Mouse (Mus musculus): ENCODE measurements around the gene C030005K15Rik.
"Not testable (repeated sequence)": the region's sequence is repeated elsewhere in the genome, so short reads cannot be mapped to it uniquely, and the experiment has no call there.

Gene C030005K15Rik

DNA sequence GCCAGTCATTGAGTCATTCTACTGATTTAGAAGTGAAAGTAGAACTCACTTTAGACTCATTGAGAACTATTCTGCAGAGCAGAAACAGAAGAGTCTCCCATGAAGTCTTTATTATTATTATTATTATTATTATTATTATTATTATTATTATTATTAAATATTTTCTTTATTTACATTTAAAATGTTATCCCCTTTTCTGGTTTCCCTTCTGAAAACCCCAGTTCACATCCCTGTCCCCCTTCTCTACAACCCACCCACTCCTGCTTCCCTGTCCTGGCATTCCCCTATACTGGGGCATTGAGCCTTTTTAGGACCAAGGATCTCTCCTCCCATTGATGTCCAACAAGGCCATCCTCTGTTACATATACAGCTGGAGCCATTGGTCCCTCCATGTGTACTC, at the start of gene C030005K15Rik:
Gene C030005K15Rik (minus strand): TSS at position 101 of the 400 bp plus-strand sequence.
- DNase-seq (ENCODE audit: low spot score in 2 of 2) = not testable (repeated sequence)

DNA sequence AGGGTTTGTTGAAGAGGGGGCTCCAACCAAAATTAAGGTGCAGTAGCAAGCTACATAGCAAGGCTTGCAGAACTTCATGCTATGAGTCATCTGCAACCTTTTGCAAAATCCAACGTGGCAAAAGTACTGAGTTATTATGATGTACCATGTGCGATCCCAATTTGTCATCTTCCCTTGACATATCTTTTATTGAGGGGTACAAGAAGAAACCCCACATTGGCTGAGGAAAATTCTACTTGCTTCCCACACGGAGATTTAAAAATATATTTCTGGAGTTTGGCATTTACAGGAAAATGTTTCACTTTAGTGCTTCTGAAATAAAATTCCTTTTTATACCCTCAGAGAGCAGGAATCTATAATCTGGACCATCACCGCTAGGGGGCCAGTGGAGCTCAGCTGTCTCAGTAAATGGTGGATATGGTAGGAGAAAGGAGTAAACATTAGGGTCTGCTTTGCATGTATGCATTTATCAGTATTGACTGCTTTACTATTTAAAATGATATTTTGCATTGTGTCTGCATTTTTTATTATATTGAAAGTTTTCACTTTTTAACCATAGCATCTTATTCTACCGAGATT, 41.7 kb upstream of the C030005K15Rik start:
- no peak for DNase-seq (ENCODE audit: low spot score in 2 of 2)

DNA sequence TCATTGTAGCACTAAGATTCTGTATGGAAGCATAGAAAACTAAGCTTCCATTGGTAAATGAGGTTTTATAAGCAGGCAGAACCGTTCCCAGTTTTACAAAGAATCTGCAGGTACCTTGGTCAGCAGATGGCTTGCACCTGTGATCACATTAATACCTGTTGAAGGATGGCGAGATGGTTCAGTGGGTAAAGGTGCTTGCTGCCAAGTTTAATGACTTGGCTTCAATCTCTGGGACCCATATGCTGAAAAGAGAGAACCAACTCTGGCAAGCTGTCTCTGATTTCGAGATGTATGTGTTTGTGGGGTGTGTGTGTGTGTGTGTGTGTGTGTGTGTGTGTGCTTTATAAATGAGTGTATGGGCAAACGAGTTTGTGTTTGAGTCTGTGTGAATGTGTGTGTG, 27.3 kb upstream of the C030005K15Rik start:
- DNase-seq (ENCODE audit: low spot score in 2 of 2) = no peak

DNA sequence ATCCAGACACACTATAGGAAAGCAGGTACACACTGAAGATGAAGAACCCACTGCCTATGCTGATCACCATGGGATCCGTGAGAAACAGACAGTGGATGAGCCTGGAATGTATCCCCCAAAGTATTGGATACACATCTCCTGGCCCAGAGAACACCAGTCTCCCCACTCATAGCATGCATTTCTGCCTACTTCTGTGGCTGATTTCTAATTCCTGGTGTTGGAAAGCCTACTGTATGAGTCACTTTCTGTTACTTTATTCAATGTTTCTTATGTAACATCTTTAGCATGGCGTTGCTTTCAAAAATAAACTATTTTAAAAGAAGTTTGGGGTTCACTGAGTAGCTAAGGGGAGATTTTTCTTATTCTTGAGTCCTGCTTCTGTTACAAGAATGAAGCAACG, 20.7 kb upstream of the C030005K15Rik start:
- DNase-seq (ENCODE audit: low spot score in 2 of 2) = no peak

DNA sequence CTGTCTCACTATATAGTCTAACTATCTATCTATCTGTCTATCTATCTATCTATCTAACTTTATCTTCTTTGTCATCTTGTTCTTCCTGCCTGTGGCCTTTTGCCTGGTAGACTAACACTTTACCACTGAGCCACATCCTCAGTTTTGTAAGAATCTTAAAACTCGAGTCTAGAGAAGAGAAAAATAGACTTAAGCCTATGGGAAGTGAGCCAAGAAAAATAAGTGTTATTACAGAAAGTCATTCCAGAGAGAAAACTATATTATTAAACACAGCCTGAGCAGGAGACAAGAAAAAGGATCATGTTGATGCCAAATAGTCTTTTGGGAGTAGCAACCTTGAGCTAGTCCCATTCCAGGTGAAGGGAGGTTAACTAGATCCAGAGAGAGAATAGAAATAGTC, 626 bp downstream of the C030005K15Rik start:
- no peak for DNase-seq (ENCODE audit: low spot score in 2 of 2)

DNA sequence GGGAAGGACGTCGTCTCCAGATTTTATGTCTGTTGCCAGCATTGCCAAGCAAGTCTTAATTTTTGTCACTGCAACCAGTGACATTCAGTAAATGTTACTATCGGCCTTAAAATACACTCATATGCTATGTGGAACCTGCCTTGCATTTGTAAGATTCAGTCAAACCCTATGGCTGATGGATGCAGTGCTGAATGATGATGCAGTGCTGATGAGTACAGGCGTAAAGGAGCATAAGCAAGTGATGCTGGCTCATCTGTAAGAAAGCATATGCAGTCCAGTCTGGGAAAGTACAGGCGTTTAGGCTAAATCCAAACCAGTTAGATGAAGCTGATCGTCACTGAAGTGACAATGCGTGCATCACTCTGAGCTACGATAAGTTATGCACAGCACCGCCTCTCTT, 3.8 kb downstream of the C030005K15Rik start:
- no peak for DNase-seq (ENCODE audit: low spot score in 2 of 2)

DNA sequence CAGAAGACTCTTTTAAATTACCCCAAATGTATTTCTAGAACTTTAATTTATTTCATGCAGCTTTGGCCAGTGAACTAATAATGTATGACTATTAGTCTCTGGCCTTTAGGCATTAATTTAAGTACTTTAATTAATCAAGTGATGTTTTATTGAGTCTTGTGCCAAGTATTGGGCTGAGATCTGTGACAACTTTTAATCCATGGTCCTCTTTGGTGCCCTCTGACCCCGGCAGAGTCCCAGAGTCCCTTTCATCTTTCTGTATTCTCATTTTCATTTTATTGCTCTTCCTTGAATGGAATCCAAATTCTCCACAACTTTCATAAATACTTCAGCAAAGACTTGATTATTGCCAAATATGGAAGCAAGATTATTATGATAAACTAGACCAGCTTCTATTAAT, 5.9 kb downstream of the C030005K15Rik start:
- no peak for DNase-seq (ENCODE audit: low spot score in 2 of 2)

DNA sequence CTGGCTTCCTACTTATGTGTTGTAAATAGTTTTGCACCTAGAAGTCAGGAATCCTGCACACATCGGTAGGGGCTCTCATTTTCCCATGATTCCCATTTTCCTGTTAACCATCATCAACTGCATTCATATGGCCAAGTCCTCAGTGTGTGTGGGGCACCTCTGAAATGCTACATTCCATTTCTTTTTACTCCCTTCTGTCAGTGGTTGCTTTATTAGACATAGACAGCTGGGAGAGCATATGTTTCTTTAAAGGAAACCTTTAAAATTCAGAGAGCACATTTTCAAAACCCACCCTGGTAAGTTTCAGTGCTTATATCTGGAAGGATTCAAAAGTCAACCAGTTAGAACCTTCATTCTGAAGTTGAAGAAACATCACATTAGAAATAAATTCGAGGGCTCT, 8.5 kb downstream of the C030005K15Rik start:
- no peak for DNase-seq (ENCODE audit: low spot score in 2 of 2)

DNA sequence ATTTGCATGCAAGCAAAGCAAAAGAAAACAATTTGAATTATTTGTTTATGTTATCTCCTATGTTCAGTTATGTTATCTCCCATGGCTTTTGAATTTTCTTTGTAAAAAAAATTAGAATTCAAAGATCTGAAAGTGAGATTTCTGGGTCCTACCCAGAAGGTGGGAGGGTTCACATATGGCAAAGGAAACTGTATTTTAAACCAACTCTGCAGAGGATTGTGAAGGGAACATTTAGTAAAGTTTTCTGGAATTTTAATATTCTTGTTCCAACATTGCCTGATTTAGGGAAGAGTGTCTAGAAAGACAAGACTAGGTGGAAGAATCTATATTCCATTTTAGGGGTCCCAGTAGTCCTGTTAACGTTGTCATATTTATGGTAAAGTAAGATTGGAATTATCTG, 9.3 kb downstream of the C030005K15Rik start:
- no peak for DNase-seq (ENCODE audit: low spot score in 2 of 2)

DNA sequence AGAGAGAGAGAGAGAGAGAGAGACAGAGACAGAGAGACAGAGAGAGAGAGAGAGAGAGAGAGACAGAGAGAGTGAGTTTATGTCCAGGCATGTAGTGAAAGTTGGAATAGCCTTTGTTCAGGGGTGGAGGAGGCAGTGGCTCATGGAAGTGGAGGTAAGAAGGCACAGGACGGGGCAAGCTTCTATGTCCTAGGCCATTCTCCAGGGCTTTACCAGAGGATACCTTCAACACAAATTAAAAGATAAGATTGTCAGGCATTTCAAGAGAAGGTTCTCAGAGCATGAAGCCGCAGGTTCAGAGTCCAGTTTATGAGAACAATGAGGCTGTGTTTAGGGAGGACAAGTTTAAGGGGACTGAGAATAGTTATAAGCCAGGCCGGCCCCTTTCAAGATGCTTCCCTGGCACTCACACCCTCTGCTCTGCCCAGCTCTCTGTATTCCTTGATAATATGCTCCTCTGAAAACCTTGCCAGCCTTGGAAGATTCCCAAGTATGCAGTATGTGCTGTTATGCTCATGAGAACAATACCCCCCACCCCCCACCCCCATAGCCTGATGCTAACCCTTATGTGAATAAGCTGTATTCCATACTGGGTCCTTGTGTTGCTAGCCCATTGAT, 11.2 kb downstream of the C030005K15Rik start:
- DNase-seq (ENCODE audit: low spot score in 2 of 2) = no peak

DNA sequence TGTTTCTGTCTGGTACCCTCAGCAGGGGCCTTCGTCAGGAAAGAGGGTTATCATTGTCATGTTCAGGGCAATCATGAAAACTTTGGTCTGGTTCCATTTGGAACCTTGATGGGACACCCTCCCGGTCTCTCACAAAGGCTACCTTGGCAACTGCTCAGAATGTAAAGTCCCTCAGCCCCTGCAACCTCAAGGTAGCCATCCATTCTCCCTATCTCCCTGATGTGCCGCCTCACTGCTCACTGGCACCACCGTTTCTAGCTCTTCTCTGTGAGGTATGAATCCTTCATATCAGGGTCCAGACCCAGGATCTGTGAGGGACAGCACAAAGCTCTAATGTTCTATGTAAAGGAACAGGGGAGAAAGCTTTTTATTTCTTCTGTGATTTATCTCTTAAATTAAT, 12.0 kb downstream of the C030005K15Rik start:
- no peak for DNase-seq (ENCODE audit: low spot score in 2 of 2)

DNA sequence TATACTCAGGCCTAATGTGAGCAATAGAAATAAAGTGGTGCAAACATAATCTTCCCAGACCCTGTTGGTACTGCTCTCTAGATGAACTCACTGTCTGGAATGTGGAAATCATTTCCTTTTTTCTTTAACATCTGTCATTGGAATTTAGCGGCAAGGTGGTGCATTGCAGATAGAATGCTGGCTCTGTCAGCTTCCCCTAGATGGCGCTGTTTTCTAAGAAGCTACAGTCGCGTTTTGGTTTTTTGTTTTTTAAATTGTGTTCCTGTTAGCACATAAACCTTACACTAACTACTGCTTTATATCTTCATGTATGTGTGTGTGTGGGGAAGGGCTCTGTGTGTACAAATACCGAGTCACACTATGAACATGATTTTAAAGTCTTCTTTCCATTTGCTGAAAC, 13.9 kb downstream of the C030005K15Rik start:
- no peak for DNase-seq (ENCODE audit: low spot score in 2 of 2)

DNA sequence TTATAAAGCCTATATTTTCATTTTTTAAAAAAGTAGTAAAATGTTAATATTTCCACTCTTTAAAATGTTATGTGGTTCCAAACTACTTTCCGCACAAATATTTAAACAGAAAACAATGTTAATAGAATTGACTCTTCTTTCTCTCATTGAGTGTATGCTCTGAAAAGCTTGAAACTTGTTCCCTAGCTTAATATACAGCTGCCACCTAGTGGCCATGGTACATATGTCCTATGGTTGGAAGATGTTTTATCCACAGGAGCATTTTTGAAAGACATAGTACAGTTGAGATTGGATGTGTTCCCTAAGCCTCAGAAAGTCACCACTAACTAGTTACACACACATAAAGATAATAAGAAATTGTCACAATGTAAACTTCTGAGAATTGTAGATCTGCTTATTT, 22.0 kb downstream of the C030005K15Rik start:
- DNase-seq (ENCODE audit: low spot score in 2 of 2) = no peak

DNA sequence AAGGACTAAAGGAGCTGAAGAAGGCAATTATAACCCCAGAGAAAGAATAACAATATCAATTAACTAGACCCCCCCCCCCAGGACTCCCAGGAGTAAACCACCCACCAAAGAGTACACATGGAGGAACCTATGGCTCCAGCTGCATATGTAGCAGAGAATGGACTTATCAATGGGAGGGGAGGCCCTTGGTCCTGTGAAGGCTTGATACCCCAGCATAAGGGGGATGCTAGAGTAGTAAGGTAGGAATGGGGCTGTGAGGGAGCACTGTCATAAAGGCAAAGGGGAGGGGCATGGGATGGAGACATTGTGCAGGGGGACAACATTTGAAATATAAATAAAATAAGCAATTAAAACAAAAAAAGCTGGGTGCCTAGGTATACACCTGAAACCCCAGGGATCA, 24.2 kb downstream of the C030005K15Rik start:
- DNase-seq (ENCODE audit: low spot score in 2 of 2) = no peak

DNA sequence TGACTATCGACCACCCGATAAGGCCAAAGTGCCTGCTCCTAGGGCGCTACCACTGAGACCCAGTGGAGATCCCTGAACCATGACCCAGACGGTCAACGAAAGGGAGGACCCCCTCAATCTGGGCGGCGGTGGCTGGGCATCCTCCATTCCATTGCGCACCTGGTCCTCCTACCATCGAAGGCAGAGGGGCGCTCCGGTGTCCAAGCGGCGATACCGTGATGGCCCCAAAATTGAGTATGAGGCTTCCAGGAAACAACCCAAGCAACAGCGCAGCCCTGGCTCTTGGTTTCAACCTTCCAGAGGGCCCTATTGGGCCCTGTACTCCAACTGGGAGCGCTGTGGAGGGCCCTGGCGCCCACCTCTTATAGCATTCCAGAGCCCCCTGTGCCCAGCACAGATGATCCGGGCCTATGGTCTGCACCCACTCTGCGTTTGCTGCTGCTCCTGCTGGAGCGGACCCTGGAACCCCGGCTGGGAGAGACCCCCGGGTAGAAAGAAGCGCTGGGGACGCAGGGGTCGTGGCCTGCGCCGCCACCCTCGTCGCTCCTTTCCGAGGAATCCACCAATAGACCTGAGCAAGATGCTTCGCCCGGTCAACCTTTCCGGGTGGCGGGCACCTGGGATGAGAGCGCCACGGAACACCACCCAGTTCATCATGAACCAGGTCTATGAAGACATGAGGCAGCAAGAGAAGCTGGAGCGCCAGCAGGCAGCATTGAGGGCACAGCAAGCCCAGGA, 33.0 kb downstream of the C030005K15Rik start:
- no peak for DNase-seq (ENCODE audit: low spot score in 2 of 2)

DNA sequence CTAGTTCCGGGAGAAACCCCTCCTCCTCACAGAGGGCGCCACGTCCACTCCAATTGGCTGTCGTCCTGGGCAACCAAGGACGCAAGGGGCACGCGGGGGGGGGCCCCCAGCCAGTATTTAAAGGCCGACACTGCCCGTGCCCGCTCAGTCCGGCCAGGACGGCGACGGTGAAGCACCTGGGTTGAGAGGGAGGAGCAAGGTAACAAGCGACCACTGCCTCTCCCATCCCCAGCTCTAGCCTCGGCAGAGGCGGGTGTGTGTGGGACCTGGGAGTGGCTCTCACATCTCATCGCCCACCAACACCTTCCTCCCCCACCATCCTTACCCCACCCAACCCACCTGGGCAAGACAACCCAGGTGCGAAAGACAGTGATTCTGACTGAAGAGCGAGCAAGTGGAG, 33.6 kb downstream of the C030005K15Rik start, which contains the start of gene Ccer1:
Gene Ccer1 (plus strand): TSS at position 147 of the 400 bp plus-strand sequence.
- DNase-seq (ENCODE audit: low spot score in 2 of 2) = no peak

DNA sequence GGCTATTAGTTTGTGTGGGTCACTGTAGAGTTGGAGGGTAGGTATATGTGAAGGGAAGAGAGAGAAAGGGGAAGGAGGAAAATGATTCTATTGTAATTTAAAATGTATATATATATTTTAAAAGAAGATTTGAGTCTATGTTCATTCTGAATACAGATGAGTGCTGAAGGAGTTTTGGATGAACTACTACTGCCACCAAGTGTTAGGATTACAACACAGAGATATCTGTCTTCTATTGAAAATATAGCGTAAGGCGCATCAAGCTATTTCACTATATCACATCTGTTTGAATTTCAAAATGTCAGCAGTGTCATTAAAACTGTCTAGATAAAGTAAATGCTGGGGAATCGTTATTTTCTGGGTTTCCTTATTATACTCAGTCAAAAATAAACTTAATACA, 37.1 kb downstream of the C030005K15Rik start:
- no peak for DNase-seq (ENCODE audit: low spot score in 2 of 2)

DNA sequence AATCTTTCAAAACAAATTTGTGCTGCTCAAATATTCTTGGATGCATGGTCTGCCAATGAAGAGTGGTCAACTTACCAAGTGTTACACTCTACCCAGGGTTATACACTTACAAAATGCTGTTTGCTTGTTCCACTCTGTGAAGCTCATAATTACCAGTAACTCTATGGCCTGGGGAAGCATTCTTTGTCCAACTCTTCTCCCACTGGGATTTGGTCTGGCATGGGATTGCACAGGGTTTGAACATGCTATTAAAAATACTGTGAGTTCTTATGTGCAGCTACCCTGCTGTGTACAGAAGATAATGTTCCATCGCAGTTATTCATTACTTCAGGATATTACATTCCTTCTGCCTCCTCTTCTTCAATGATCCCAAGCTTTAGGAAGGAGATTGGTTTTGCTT, 39.4 kb downstream of the C030005K15Rik start:
- DNase-seq (ENCODE audit: low spot score in 2 of 2) = peak; percentile 51 to 59

DNA sequence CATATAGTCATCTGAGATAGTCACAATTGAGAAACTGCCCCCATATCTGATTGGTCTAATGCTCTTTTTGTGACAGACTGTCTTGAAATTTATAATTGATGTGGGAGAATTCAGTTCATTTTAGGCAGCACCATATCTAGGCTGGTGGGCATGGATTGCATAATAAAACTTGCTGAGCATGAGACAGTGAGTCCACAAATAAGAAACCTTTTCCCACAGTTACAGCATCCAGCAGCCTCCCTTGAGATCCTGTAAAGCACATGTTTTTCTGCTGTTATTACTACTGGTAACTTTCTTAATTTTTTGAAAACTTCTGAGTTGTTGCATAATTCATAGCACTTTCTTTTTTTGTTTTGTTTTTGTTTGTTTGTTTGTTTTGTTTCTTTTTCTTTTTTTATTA, 43.6 kb downstream of the C030005K15Rik start:
- DNase-seq (ENCODE audit: low spot score in 2 of 2) = peak; percentile 27 to 34
